Mouse (Mus musculus) small intestine, adult 2 months (tissue): ENCODE data around the gene Elmo1.

ENCODE experiments used
- CTCF ChIP-seq: fragments of 200-500 bp; IDR thresholded peaks from 2 replicates; pipeline ENCODE4 v1.5.1; 2012; ENCODE audit warnings: low read depth, mild to moderate bottlenecking, control low read depth, inconsistent platforms, low read length, moderate library complexity, mixed read lengths; ENCODE audit not compliant: insufficient replicate concordance, insufficient read length; ENCODE audit errors: extremely low read depth
- POLR2A ChIP-seq: fragments of 200-500 bp; IDR thresholded peaks from 2 replicates; pipeline ENCODE4 v1.6.1; 2012; ENCODE audit warnings: low read depth, mild to moderate bottlenecking, control low read depth, inconsistent platforms, low read length, moderate library complexity

- no peak for TF ChIP-seq CTCF
- no peak for TF ChIP-seq POLR2A
These were observed 383.3 kb downstream of the Elmo1 start for GRCm38 (mm10) chr13:20473641-20474078.
